Mouse (Mus musculus) bone marrow, adult 2 months (tissue): Measurements from ENCODE around the gene Lrba.

Source experiments
- CTCF ChIP-seq: fragments of 200-500 bp; IDR thresholded peaks from 2 replicates; pipeline ENCODE4 v1.5.1; 2011; ENCODE audit warnings: low read length, control low read depth; ENCODE audit not compliant: control insufficient read depth, insufficient read depth
- POLR2A ChIP-seq: fragments of 200-500 bp; IDR thresholded peaks from 2 replicates; pipeline ENCODE4 v1.6.1; 2011; ENCODE audit warnings: low read depth, mild to moderate bottlenecking, control low read depth, low read length, borderline replicate concordance; ENCODE audit not compliant: control insufficient read depth

- no peak for TF ChIP-seq CTCF
- TF ChIP-seq POLR2A: no peak
Observed at GRCm38 (mm10) chr3:86758727-86759126, 534.2 kb downstream of the Lrba start.
